Mouse (Mus musculus) C2C12 (cell line): Measurements from ENCODE around the gene Pomt2.

Source experiments
- CEBPB ChIP-seq: IDR thresholded peaks from one replicate; pipeline ENCODE4 v1.6.1; 2011; ENCODE audit warnings: low read depth, mild to moderate bottlenecking, control low read depth, moderate library complexity
- CTCF ChIP-seq: IDR thresholded peaks from one replicate; pipeline ENCODE4 v1.5.1; 2011; ENCODE audit not compliant: control insufficient read depth, insufficient read depth, insufficient read length
- FOSL1 ChIP-seq: IDR thresholded peaks from one replicate; pipeline ENCODE4 v1.8.0; 2011; ENCODE audit warnings: mild to moderate bottlenecking, low read length; ENCODE audit not compliant: poor library complexity, insufficient read depth, severe bottlenecking
- MAX ChIP-seq: IDR thresholded peaks from one replicate; pipeline ENCODE4 v1.6.1; 2011; ENCODE audit warnings: mild to moderate bottlenecking, control low read depth
- MYOD1 ChIP-seq: IDR thresholded peaks from one replicate; pipeline ENCODE4 v1.6.1; 2011; ENCODE audit warnings: low read depth; ENCODE audit not compliant: control insufficient read depth, insufficient read length
- MYOG ChIP-seq: IDR thresholded peaks from one replicate; pipeline ENCODE4 v1.6.1; 2011; ENCODE audit not compliant: control insufficient read depth, insufficient read length; ENCODE audit errors: extremely low read depth
- USF1 ChIP-seq: IDR thresholded peaks from one replicate; pipeline ENCODE4 v1.6.1; 2011; ENCODE audit warnings: low read depth, mild to moderate bottlenecking, control low read depth, moderate library complexity

DNA sequence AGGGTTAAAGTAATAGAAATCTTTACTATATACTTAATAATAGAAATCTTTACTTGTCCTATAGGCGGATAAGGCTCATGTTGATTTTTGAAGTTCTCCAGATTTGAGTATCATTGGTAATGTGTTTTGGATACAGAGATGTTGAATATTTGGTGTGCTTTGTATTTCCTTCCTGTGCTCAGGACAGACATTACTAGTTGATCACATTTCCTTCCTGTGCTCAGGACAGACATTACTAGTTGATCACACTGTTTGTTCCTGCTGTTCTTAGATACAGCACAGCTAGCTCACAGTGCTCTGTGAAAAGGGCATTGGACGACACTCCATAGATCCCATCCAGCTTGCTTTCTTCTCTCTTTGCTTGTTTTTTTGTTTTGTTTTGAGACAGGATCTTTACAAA lies 71.2 kb downstream of the Pomt2 start:
- TF ChIP-seq USF1 = no peak
- no peak for TF ChIP-seq CTCF
- TF ChIP-seq MAX = no peak
- no peak for TF ChIP-seq MYOG
- no peak for TF ChIP-seq MYOD1
- TF ChIP-seq CEBPB = no peak
- TF ChIP-seq FOSL1 = no peak
